Mouse (Mus musculus) layer of hippocampus, adult 8-10 months (tissue): Measurements from ENCODE around the gene Ano1. TPM values are rescaled to one million over a fixed set of nuclear protein-coding genes. Genes with fewer than 3 reads are reported as not detected.

Source experiments
- DNase-seq, 2 experiments: peaks; one replicate each; pipeline ENCODE4 v3.0.0; 2022; ENCODE audit warnings: low spot score in 2 of 2
- total RNA-seq, 4 experiments: library from RNA; stranded (reverse); gene quantifications; 2 replicates each; pipeline ENCODE4 v1.2.4; 2022

Ano1 gene
- 1 to 10 TPM; 2.8 to 7.6 (median 3.9) TPM for total RNA-seq

DNA sequence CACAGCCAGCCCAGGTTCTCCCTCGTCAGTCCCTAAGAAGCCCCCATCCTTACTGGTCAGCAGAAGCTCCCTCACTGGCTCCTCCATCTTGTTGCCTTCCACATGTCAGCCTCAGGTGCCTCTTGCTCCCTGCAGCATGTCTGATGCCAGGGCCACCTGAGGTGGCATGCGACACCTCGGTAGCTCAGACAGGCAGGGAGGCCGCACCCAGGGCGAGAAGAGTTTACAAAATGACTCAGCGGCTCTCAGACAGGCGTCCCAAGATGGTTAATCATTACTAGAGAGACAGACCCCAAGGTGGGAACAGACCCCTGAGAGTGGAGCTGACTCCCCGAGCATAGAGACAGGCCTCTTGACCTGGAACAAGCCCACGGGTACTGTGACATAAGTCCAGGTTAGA, at the start of gene Ano1:
TSS of gene Ano1 (minus strand) at position 142 of the 400 bp plus-strand sequence.
- no peak for DNase-seq

DNA sequence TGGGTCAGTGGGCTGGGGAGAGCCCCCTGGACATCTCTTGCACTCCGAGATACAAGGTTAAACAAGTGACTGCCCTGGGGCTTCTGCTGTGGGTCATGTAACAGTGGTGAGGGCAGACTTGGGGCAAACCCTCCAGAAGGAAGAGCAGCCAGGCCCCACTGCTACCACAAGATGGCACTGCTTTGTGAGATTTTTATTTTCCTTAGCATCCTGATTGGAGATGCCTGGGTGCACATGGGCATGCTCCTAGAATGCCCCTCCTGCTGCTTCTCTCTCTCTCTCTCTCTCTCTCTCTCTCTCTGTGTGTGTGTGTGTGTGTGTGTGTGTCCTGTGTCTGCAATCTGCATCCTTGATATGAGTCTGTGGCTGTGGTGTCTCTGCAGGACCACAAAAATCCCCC, 46.7 kb upstream of the Ano1 start:
- no peak for DNase-seq

DNA sequence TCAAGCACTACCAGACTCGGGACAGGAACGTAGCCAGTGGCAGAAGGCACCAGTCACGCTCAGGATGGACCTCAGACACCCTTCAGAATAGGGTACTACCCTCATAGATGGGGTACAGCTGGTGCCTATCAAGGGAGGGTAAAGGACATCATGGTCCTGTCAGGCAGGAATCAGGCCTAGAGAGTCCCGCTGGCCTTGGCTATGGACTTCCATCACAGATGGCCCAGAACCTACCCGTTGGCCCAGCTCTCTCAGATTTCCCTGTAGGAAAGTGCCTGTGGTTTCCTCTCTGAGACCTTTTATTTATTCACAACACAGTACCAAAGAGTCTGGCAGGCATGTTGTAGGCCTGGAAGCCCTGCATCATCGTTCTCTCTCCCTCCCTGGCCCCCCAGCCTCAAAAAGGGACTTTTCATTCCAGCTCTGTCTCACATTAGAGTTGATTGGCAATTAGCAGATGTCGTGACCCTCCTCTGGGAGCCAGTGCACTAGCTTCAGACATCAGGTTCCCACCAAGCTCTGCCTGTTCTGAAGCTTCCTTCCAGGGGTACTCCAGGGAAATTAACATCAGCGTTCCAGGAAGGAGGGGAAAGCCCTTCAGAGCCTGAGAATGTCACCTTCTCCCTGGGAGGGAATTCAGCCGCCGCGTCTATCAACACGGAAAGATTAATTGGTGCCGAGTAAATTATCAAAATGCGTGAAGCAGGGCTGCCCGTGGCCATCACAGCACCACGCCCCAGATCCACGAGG, 45.4 kb upstream of the Ano1 start:
- DNase-seq: no peak

DNA sequence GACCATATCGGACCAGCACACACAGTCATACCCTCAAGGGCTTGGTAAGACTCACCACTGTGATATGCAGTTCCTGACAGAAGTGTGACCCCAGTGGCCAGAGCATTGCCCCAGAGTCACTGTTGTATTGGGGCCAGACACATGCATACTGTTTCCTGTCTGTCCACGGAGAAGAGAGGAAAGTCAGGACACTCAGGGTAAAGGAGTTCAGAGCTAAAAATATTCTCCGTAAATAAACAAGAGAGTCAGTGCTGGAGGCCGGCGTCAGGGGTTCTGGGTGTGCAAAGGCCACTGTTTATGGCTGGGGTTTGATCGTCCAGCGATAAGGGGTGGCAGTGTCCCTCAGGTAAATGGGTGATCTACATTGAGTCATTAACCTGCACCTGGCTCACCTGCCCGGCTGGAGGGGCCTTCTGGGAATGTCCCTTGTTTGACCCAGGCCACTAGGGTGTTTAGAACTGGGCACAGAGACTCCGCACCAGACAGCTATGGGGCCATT, 44.3 kb upstream of the Ano1 start:
- no peak for DNase-seq

GRCm38 (mm10) chr7:144793296-144793695, 41.5 kb upstream of the Ano1 start:
- DNase-seq: no peak

DNA sequence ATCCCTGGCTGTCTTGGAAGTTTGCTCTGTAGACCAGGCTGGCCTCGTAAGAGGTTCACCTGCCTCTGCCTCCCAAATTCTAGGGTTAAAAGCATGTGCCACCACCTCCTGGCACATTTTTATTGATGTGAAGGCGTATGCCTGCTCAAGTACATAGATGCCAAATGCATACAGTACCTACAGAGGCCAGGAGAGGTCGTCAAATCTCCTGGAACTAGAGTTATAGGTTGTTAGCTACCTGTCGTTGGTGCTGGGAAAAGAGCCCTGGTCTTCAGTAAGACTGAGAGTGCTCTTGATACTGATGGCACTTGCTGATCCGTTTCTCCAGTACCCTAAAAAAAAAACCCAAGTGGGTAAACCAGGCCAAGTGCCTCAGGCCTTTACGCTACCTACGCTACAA, 39.7 kb upstream of the Ano1 start:
- no peak for DNase-seq

GRCm38 (mm10) chr7:144789601-144790556, 38.1 kb upstream of the Ano1 start:
- peak in 1 of 2 experiments; percentile 9 for DNase-seq

- DNase-seq: no peak
Measured at GRCm38 (mm10) chr7:144788631-144789030, 36.9 kb upstream of the Ano1 start.

DNA sequence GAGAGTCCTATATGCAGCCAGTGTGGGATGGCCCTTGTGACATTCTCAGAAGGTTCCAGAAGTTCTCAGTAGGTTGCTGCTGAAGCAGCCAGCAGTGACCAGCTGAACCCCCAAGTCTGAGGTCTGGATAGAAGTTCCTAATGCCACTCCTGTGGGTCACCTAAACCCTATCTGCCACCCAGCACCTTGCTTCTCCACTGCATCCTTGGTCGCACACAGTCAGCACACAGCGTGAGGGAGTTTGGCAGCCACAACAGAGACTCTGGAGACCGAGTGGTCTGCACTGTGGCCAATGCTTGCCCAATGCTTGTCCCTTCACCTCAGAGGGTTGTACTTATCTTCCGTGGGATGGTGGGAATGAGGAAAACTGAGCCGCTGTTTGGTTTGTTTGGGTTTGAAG, 35.7 kb upstream of the Ano1 start:
- DNase-seq: no peak

- DNase-seq: no peak
Measured at GRCm38 (mm10) chr7:144786571-144786970, 34.8 kb upstream of the Ano1 start.

- no peak for DNase-seq
Measured at GRCm38 (mm10) chr7:144784176-144784575, 32.4 kb upstream of the Ano1 start.

DNA sequence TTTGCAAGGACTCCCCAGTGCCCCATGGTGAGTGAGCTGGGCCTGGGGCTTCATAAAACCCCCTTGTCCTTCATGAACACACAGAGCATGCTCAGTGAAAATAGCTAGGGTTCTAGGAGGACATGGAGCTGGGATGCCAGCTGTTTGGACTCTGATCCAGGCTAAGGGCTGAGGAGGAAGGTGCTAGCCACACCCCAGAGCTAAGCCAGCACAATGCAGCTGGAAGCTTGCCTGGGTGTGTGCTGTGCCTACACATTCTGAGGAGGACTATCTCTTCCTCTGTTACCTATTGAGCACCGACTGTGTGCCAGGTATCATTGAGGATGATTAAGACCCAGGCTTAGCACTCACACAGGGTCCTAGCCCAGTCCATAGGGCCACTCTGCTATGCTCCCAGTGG, 30.6 kb upstream of the Ano1 start:
- DNase-seq: no peak

GRCm38 (mm10) chr7:144781337-144781736, 29.6 kb upstream of the Ano1 start:
- DNase-seq: no peak

DNA sequence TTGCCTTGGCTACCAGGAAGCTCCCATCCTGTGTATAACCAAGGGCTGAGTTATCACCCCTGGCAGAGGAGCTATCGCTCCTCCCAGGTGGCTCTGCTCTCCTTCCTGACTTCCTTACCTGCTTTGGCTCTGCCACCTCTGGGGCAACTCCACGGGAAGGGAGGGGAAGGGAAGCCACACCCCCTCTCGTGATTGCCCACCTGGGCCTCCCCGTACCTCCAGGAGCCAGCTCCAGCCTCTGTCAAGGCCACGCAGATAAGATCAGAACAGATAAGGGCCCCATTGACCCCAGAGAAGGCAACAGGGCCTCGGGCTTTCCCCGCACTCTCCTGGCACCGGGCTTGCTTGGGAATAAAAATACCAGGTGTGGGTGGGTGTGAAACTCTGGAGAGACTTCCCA, 28.4 kb upstream of the Ano1 start:
- no peak for DNase-seq

DNA sequence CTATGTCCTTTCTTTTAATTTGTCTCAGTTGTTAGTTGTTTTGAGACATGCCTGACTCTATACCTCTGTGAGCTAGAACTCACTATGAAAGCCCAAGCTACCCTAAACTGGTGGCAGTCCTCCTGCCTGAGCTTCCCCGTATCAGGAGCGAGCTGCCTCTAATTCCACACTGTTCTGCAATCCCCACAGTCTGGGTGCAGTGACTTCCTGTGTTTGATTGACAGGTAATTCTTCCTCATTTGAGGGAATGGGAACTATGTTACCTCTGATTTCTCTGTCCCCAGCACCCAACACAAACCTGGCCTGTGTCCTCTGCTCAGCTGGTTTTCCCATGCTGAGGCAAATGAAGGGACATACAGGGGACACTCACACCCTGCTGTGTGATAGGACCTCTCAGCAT, 27.9 kb upstream of the Ano1 start:
- no peak for DNase-seq

DNA sequence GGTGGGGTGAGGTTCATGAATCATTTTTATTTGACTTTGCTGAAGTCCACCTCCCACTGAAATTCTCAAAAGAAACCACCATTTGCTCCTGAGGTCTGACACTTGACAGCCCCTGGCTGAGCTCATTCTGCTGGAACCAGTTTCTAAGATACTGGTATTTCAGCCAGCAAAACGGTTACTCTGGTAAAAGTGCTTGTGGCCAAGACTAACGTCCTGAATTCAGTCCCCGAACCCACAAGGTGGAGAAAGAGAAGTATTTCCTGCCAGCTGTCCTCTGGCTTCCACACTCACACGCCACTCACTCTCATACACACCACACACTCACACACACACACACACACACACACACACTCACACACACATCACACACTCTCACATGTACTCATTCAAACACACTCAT, 26.0 kb upstream of the Ano1 start:
- DNase-seq: no peak

DNA sequence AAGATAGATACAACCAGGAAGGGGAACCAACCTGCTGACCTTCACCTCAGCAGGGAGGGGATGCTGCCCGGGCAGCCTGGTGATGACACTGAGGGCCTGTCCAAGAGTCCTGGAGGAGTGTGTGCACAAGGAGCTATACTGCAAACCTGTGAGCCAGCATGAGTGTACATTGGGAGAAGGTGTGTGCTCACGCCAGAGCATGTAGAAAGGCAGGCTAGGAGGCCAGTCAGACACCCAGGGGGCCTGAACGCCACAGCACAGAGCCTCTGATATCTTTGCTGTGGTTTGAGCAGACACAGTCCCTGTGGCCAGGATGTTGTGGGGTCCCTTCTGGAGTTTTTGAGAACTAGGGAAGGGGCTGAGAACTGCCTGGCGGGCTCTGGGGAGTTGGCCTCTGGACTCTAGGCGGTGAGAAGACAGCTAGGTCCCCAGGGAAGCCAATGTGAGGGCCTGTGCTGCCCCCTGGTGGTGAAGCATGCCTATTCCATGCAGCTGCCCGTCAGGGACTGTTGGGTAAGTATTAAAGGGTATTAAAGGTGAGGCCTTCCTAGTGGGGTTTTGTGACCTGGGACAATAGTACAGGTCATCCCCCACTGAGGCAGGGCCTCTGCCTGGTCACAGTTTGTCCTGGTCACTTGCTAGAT, 24.2 kb upstream of the Ano1 start:
- DNase-seq: peak; percentile 64 to 87

- no peak for DNase-seq
Measured at GRCm38 (mm10) chr7:144775214-144775613, 23.4 kb upstream of the Ano1 start.

DNA sequence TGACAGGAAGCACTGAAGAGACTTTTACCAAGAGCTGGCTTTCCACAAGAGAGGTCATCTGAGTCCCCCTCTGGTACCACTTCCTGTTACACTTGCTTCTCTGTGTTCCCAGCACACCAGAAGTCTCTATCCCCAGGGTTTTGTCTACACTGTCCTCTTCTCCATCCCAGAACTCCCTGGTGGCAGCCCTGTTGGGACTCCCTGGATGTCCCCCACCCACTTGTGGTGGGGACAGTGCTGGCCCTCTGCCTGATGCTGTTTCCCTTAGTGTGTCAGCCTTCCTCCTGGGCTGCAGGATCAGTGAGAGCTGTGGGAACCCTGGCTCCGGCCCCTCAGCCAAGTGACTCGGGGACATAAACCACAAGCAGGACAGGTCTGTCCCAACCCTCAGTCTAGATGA, 22.5 kb upstream of the Ano1 start:
- DNase-seq: no peak

DNA sequence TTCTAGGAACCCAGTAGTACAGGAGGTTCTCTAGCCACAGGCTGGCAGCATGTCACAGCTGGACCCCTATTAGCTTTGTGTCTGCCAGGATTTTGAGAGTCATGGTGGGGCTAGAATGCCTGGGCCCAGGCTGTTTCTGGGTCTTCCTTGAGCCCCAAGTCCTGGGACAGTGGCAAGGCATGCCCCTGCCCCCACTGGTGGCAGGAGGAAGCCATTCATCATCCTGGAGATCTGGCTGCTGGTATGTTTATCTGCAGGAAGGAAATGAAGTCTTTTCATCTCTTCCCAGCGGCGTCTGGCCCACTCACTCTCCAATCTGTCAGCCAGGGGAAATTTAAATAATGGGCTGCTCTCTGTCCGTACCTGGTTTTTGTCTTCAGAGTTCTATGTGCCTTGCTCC, 18.3 kb upstream of the Ano1 start:
- DNase-seq: no peak

- no peak for DNase-seq
Measured at GRCm38 (mm10) chr7:144769434-144770080, 17.8 kb upstream of the Ano1 start.
